Mouse (Mus musculus): ENCODE measurements at regions not wholly inside any gene's neighbourhood (a gene's known extent, or its start where the extent isn't known, plus 50 kb on each side); places are given as distances from the start of the nearest gene placed in this dataset.

DNA sequence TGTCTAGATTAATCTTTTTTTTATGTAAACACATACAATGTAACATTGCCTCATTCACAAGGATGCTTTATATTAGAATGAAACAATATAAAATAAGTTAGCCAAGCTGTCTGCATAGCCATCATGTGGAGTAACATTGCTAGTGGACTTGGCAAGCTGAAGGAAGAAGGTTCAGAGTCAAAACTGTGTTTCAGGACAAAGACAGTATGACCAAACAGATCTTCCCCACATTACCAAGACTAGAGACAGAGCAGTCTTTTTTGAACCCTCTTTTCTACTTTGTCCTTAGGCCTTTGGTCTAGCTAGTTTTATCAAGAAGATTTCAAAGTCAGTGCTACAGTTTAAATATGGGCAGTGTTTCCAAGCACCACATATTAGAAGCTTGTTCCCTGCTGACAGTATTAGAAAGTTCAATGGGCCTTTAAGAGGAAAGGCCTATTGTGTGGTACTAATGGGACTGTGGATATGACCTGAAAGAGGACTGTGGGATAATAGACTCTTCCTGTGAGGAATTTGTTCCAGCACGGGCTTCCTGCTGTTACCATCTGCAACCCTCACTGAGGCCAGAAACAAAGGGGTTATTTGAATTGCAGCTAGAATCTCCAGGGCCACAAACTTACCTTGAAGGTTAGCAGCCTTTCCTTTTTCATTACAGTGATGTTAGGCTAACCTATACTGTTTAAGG lies 449.1 kb upstream of the Lrrc7 start:
- Histone ChIP-seq H3K4me1 (ENCODE audit: control insufficient read depth, insufficient read depth, low read depth, low read length) (no peaks in the 10 kb centered on the region), H3K36me3 (ENCODE audit: control insufficient read depth, insufficient read depth, low read length) (no peaks in the 10 kb centered on the region), H3K9ac (ENCODE audit: low read depth, low read length) (no peak overlapping the region), H3K4me2 (ENCODE audit: low read length) (no peak overlapping the region), H3K4me3 (ENCODE audit: low read length) (no peak overlapping the region), H3K27me3 (replicated peaks; ENCODE audit: control insufficient read depth, insufficient read depth, low read length) (no peaks in the 10 kb centered on the region), H3K27ac (ENCODE audit: low read depth, low read length) (no peak overlapping the region), H3K9me3 (ENCODE audit: control insufficient read depth, low read length) (no peaks in the 10 kb centered on the region)
- 8% methylated on average over 1 of the region's 1 CpGs for WGBS
- no peak for ATAC-seq

DNA sequence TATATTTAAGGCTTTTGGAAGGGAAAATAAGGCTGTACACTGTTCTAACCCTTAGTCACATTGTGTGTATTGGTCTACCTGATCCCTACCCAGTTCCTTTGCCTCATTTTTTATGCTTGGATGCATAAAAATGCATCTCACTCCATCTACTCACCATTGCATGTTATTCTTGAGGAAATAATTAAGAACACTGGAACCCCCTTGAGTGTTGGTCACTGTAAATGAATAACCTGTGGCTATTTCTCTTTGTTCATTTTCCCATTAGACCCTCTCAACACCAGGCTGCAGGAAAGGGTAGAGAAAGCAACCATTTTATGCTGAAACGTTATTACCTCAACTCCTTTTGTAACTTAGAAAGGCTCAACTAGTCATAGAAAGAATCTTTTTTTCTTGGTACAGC lies 442.0 kb upstream of the Lrrc7 start:
- Histone ChIP-seq H3K27me3 (replicated peaks; ENCODE audit: control insufficient read depth, insufficient read depth, low read length) (no peaks in the 10 kb centered on the region), H3K9me3 (ENCODE audit: control insufficient read depth, low read length) (no peaks in the 10 kb centered on the region), H3K4me1 (ENCODE audit: control insufficient read depth, insufficient read depth, low read depth, low read length) (no peaks in the 10 kb centered on the region), H3K36me3 (ENCODE audit: control insufficient read depth, insufficient read depth, low read length) (no peaks in the 10 kb centered on the region), H3K4me3 (ENCODE audit: low read length) (no peak overlapping the region), H3K9ac (ENCODE audit: low read depth, low read length) (no peak overlapping the region), H3K27ac (ENCODE audit: low read depth, low read length) (no peak overlapping the region), H3K4me2 (ENCODE audit: low read length) (no peak overlapping the region)
- WGBS: 46% methylated on average over 1 of the region's 1 CpGs
- no peak for ATAC-seq

DNA sequence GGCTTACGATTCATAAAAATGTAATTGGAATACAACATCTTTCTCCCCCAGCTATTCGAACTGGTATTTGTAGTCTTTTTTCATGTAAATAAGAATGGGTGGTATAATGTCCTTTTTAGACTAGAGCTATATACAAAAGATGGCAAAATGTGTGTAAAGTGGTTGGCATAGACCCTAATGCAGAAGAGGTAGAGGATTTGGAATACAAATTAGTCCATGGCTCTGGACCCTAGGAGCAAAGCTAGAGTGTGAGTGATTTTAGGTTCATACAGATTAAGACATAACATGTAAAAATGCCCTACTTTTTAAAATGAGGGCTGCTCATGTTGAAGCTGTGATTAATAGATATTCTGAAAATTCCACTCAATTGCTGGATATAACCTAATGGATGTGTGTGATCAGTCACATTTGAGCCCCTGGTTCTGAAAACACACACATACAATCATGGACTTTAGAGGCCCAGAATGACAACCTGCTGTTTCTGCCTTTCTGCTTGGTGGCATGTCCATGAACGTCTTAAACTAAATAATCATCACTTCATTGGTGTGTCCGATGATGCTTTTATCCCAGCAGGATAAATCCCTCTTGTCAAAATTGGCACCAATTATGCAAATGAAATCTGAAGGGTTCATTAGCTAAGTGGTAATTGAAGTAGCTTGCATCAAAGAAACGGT lies 423.6 kb upstream of the Lrrc7 start:
- no peaks in the 10 kb centered on the region for H3K36me3 ChIP-seq (ENCODE audit: control insufficient read depth, insufficient read depth, low read length)
- ATAC-seq: no peak
- H3K4me1 ChIP-seq (ENCODE audit: control insufficient read depth, insufficient read depth, low read depth, low read length): no peaks in the 10 kb centered on the region
- H3K4me2 ChIP-seq (ENCODE audit: low read length): no peak overlapping the region
- H3K27me3 ChIP-seq (replicated peaks; ENCODE audit: control insufficient read depth, insufficient read depth, low read length): no peaks in the 10 kb centered on the region
- H3K4me3 ChIP-seq (ENCODE audit: low read length): no peak overlapping the region
- 59% methylated on average over 5 of the region's 5 CpGs for WGBS
- H3K9me3 ChIP-seq (ENCODE audit: control insufficient read depth, low read length): no peaks in the 10 kb centered on the region
- H3K27ac ChIP-seq (ENCODE audit: low read depth, low read length): no peak overlapping the region
- no peak overlapping the region for H3K9ac ChIP-seq (ENCODE audit: low read depth, low read length)

- Histone ChIP-seq H3K27ac (ENCODE audit: low read depth, low read length) (no peak overlapping the region), H3K9me3 (ENCODE audit: control insufficient read depth, low read length) (peaks cover 4% of the 10 kb centered on the region; the same call in 1 of the 2 replicates), H3K4me1 (ENCODE audit: control insufficient read depth, insufficient read depth, low read depth, low read length) (no peaks in the 10 kb centered on the region), H3K4me2 (ENCODE audit: low read length) (no peak overlapping the region), H3K4me3 (ENCODE audit: low read length) (no peak overlapping the region), H3K36me3 (ENCODE audit: control insufficient read depth, insufficient read depth, low read length) (no peaks in the 10 kb centered on the region), H3K9ac (ENCODE audit: low read depth, low read length) (no peak overlapping the region), H3K27me3 (replicated peaks; ENCODE audit: control insufficient read depth, insufficient read depth, low read length) (no peaks in the 10 kb centered on the region)
- ATAC-seq: peak; percentile 92; the same call in 1 of the 2 replicates
Measured at GRCm38 (mm10) chr3:158947063-158947462, 385.0 kb upstream of the Lrrc7 start.

GRCm38 (mm10) chr3:158905104-158905503 lies 343.1 kb upstream of the Lrrc7 start:
- no peak overlapping the region for H3K4me2 ChIP-seq (ENCODE audit: low read length)
- no peak for ATAC-seq
- no peaks in the 10 kb centered on the region for H3K4me1 ChIP-seq (ENCODE audit: control insufficient read depth, insufficient read depth, low read depth, low read length)
- 84% methylated on average over 2 of the region's 2 CpGs for WGBS
- H3K9ac ChIP-seq (ENCODE audit: low read depth, low read length): no peak overlapping the region
- no peaks in the 10 kb centered on the region for H3K9me3 ChIP-seq (ENCODE audit: control insufficient read depth, low read length)
- H3K27me3 ChIP-seq (replicated peaks; ENCODE audit: control insufficient read depth, insufficient read depth, low read length): no peaks in the 10 kb centered on the region
- H3K36me3 ChIP-seq (ENCODE audit: control insufficient read depth, insufficient read depth, low read length): no peaks in the 10 kb centered on the region
- H3K4me3 ChIP-seq (ENCODE audit: low read length): no peak overlapping the region
- no peak overlapping the region for H3K27ac ChIP-seq (ENCODE audit: low read depth, low read length)

GRCm38 (mm10) chr3:158899458-158899857 lies 337.4 kb upstream of the Lrrc7 start:
- no peaks in the 10 kb centered on the region for H3K36me3 ChIP-seq (ENCODE audit: control insufficient read depth, insufficient read depth, low read length)
- H3K4me3 ChIP-seq (ENCODE audit: low read length): no peak overlapping the region
- H3K9me3 ChIP-seq (ENCODE audit: control insufficient read depth, low read length): no peaks in the 10 kb centered on the region
- H3K4me2 ChIP-seq (ENCODE audit: low read length): no peak overlapping the region
- H3K27ac ChIP-seq (ENCODE audit: low read depth, low read length): no peak overlapping the region
- no peak overlapping the region for H3K9ac ChIP-seq (ENCODE audit: low read depth, low read length)
- no peak for ATAC-seq
- H3K27me3 ChIP-seq (replicated peaks; ENCODE audit: control insufficient read depth, insufficient read depth, low read length): no peaks in the 10 kb centered on the region
- no peaks in the 10 kb centered on the region for H3K4me1 ChIP-seq (ENCODE audit: control insufficient read depth, insufficient read depth, low read depth, low read length)

DNA sequence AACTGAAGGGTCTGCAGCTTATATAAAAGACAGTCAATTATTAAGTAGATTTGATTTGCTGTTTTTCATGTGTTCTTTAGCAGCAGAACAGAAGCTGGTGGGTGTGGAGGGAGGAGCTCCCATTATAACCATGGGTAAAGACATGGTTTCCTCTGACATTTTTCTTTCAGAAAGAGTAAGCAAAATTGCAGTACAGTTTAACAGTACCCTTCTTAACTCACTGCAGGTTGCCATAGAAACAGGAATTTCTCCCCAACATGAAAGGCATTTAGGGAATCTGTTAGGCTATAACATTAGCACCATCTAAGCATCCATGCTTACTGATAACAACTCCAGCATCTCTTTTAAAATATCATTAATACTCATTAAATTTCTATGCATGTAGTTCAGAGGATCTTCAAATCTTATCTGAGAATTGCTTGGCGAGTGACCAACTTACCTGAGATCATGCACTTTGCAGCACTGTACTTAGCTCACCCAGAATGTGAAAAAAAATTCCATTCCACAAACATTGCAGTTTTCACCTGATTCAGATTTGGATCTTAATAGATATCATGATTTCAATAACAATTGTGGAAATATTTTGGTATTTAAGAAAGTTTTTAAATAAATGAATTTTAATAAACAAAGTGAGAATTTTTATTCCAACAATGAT lies 324.8 kb upstream of the Lrrc7 start:
- WGBS: 80% methylated on average over 1 of the region's 1 CpGs
- H3K4me1 ChIP-seq (ENCODE audit: control insufficient read depth, insufficient read depth, low read depth, low read length): peaks cover 3% of the 10 kb centered on the region; the same call in 1 of the 2 replicates
- ATAC-seq: peak; percentile 84

DNA sequence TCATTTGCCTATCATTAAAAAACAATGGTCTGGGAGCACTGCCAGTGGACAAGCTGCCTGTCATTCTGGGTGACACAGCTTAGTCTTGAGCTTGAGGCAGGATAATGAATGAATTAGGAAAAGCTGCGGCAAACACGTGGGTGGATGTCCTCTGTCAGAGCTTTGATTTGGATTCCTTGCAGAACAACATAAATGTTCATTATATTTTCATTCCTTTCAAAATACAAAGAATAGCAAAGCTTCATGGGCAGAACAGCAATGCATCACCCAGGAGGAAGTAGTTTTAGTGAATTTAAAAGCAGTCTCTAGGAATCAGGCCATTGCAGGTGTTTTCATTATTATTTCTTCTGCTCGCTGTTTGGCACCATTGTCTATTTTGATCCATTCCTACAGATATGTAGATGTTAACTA lies 324.3 kb upstream of the Lrrc7 start:
- H3K4me3 ChIP-seq (ENCODE audit: low read length): no peak overlapping the region
- peak; percentile 48; the same call in 1 of the 2 replicates for ATAC-seq
- no peaks in the 10 kb centered on the region for H3K27me3 ChIP-seq (replicated peaks; ENCODE audit: control insufficient read depth, insufficient read depth, low read length)
- no peaks in the 10 kb centered on the region for H3K9me3 ChIP-seq (ENCODE audit: control insufficient read depth, low read length)
- no peaks in the 10 kb centered on the region for H3K36me3 ChIP-seq (ENCODE audit: control insufficient read depth, insufficient read depth, low read length)
- no peak overlapping the region for H3K27ac ChIP-seq (ENCODE audit: low read depth, low read length)
- H3K4me1 ChIP-seq (ENCODE audit: control insufficient read depth, insufficient read depth, low read depth, low read length): peaks cover 3% of the 10 kb centered on the region; the same call in 1 of the 2 replicates
- no peak overlapping the region for H3K9ac ChIP-seq (ENCODE audit: low read depth, low read length)
- 29% methylated on average over 3 of the region's 3 CpGs for WGBS
- no peak overlapping the region for H3K4me2 ChIP-seq (ENCODE audit: low read length)

More for the DNA sequence above, 324.8 kb upstream of the Lrrc7 start:
- Histone ChIP-seq H3K4me3 (ENCODE audit: low read length) (no peak overlapping the region), H3K27me3 (replicated peaks; ENCODE audit: control insufficient read depth, insufficient read depth, low read length) (no peaks in the 10 kb centered on the region), H3K4me2 (ENCODE audit: low read length) (no peak overlapping the region), H3K9ac (ENCODE audit: low read depth, low read length) (no peak overlapping the region), H3K27ac (ENCODE audit: low read depth, low read length) (no peak overlapping the region), H3K9me3 (ENCODE audit: control insufficient read depth, low read length) (no peaks in the 10 kb centered on the region), H3K36me3 (ENCODE audit: control insufficient read depth, insufficient read depth, low read length) (no peaks in the 10 kb centered on the region)
